Mouse (Mus musculus): ENCODE data around the gene Sap25.
"Not testable (repeated sequence)": the region's sequence is repeated elsewhere in the genome, so short reads cannot be mapped to it uniquely, and the experiment has no call there.

The Sap25 gene

DNA sequence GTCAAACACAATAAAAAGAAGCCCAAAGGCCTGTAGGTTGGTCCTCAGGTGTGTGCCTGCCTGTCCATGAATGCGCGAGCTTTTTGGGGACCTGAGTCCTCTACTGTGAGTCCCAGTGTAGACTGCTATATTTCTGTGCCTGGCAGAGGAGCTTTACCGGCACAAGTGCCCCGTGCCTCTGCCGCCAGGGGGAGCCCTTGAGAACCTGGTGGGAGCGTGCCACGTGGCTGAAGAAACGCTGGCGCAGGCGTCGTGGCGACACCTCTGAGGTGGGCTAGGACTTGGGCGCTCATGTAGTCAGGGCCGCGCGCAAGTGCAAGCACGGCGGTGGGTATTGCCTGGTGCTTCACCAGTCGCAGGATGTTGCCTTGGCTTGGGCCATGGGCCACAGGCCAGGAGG is at the start of gene Sap25:
Sap25 (plus strand) TSS at position 281 of the 400 bp plus-strand sequence.
- peak; percentile 57 for DNase-seq

DNA sequence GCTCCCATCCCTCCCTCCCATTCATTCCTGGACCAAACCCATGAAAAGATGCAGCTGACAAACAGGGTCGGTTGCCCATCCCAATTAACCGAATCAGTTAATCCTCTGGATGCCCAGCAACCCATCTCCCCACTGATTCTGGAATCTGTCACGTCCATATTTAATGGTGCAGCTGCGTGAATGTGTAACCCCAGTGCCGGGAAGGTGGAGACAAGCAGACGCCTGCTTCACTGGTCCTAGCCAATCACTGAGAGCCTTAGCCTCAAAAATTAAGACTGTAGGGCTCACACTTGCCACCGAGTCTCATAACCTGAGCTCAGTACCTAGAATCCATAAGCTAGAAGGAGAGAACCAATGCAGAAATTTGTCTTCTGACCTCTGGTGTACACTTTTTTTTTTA is 45.2 kb upstream of the Sap25 start:
- DNase-seq = no peak

GRCm38 (mm10) chr5:137596601-137597261 is 44.4 kb upstream of the Sap25 start:
- no peak for DNase-seq

DNA sequence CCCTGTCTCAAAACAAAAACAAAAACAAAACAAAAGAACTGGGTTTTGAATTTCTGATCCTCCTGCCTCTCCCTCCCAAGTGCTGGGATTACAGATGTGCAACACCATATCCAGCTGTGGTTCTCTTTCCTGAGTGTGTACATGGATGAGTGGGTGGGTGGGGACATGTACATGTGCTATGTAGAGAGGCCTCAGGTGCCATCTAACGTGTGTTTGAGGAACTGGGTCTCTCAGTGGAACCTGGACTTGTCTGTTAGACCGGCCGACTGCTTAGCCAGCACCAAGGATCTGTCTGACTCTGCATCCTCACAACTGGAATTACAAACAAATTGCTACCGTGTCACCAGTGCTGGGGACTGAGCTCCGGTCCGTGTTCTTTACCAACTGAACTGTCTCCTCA is 43.5 kb upstream of the Sap25 start:
- DNase-seq = no peak

- DNase-seq = no peak
Measured at GRCm38 (mm10) chr5:137598100-137598826, 42.9 kb upstream of the Sap25 start.

DNA sequence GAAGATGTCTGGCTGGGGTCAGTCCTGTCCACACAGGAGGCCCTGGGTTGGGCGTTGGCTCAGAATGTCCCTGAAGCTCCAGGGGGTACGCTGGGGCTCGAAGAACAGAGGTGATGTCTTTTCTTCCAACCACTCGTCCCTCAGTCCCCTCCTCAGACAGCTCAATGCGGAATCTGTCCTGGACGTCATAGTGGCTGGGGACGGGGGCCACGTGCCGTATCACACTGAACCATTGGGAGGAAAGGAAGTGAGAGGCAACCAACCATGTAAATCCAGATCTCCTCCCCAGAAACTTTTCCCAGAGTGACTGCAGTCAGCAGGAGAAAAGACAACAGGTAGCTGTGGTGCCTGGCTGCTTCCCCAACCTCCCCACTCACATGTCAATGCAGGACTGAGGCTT is 41.5 kb upstream of the Sap25 start:
- DNase-seq = no peak

DNA sequence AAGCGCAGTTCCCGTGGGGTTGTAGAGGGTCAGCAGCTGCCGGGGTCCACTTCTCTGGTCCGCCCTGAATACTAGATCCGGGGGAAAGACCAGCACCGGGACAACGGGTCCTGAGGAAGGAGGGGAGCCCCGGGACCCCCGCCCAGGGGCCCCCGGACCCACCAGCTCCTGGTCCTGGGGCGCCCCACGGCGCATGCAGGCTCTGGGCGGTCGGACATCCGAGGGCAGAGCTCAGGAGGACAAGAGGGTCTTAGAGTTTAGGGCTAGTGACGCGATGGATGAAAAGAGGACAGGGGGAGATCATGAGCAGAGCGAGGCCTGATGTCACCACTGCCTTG is 40.9 kb upstream of the Sap25 start:
- DNase-seq = no peak

- DNase-seq = peak; percentile 98
Measured at GRCm38 (mm10) chr5:137600619-137601364, 40.3 kb upstream of the Sap25 start, which contains the start of gene Mospd3. TSS of gene Mospd3 (minus strand) at chr5:137601058.

- DNase-seq = peak; percentile 40
Measured at GRCm38 (mm10) chr5:137601365-137601729, 39.8 kb upstream of the Sap25 start.

- peak; percentile 19 for DNase-seq
Measured at GRCm38 (mm10) chr5:137607860-137608653, 33.1 kb upstream of the Sap25 start.

GRCm38 (mm10) chr5:137608654-137609190 is 32.4 kb upstream of the Sap25 start:
- DNase-seq = no peak

- no peak for DNase-seq
Measured at GRCm38 (mm10) chr5:137609292-137609691, 31.8 kb upstream of the Sap25 start.

GRCm38 (mm10) chr5:137610056-137610455 is 31.1 kb upstream of the Sap25 start:
- no peak for DNase-seq

GRCm38 (mm10) chr5:137610548-137611244 is 30.4 kb upstream of the Sap25 start:
- DNase-seq = peak; percentile 80

DNA sequence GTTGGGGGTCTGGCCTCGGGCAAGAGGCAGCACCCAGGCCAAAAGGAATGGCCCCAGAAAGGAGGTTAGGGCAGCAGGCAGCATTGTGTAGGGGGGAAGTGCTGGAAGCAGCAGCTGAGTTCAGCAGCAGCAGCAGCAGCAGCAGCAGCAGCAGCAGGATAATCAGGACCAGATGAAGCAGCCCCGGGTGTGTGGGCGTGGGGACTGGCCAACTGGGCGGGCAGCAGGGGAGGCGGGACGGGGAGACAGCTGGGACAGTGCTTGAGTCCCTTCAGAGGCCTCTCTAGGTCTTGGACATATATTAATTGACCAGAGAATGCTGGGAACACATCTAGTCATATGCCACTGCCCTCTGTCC is 29.9 kb upstream of the Sap25 start:
- peak; percentile 61 for DNase-seq

GRCm38 (mm10) chr5:137613076-137613475 is 28.1 kb upstream of the Sap25 start:
- no peak for DNase-seq

DNA sequence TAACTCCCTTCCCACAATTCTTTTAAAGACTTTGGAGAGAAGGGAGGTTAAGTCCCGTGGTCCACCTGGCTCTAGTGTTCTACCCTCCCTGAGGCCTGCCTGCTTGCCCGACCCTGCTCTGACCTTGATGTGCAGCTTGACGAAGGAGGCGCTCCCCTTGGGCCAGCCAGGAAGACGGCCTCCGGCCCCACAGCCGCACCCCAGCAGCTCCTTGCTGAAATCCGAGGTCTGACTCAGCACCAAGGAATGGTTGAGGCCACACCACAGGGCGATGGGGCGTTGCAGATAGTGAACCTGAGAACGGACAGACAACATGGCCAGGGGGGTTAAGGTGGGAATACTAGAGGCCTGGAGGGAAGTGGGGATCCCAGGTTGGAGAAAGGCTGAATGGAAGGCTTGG is 27.6 kb upstream of the Sap25 start, which contains the start of gene Pcolce:
Pcolce (minus strand) TSS at position 235 of the 400 bp plus-strand sequence.
- DNase-seq = peak; percentile 34

- not testable (repeated sequence) for DNase-seq
Measured at GRCm38 (mm10) chr5:137614921-137615320, 26.2 kb upstream of the Sap25 start.

GRCm38 (mm10) chr5:137615347-137615746 is 25.8 kb upstream of the Sap25 start:
- no peak for DNase-seq

DNA sequence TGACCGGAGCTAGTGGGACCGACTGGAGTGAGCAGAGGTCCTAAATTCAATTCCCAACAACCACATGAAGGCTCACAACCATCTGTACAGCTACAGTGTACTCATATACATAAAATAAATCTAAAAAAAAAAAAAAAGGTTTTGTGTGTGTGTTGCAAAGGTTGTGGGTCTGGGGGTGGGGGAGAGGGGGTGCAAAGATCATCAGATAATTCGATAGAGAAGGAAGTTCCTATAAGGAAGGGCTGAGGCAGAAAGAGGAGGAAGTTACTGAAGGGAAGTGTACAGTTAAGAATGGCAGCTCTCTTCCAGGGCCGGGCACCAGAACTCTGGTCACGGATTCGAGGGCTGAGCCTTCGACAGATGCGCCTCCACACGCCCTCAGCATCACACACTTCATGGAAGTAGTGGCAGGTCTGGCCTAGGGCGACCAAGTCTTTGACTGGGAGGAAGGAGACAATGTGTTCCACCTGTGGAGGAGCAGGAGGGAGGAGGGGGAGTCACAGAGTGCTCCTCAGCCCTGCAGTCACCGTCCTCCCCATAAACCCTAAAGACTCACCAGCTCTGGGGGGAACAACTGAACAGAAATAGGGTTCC is 17.1 kb upstream of the Sap25 start:
- DNase-seq = no peak

DNA sequence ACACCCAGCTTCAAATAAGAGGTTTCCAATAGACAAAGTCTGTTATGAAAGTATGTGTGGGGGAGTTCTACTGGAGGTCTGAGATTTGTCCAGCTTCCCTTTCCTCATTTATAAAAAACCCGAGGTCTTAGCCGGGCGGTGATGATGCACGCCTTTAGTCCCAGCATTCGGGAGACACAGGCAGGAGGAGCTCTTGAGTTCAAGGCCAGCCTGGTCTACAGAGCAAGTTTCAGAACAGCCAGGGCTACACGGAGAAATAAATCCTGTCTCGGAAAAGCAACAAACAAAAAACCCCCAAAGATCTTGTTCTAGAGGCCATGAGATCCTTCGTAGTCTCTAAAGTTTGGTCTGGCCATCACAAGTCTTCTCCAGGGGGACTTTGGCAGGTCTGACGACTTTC is 13.1 kb upstream of the Sap25 start:
- DNase-seq = peak; percentile 39

All from lung, postnatal 14 days (tissue).